Mouse (Mus musculus) MEL (cell line): ENCODE data around the gene Nr4a1.

Experiments used
- CHD1 ChIP-seq: IDR thresholded peaks from 2 replicates; pipeline ENCODE4 v1.6.1; 2012; ENCODE audit warnings: low read depth, mild to moderate bottlenecking, inconsistent platforms, low read length, improper control_type of control experiment
- EP300 ChIP-seq, 2 experiments: IDR thresholded peaks; 2 replicates each; pipeline ENCODE4 v1.6.1; 2011; ENCODE audit warnings: improper control_type of control experiment in 2 of 2, low read length in 2 of 2, low read depth in 1 of 2, mild to moderate bottlenecking in 1 of 2
- HCFC1 ChIP-seq: IDR thresholded peaks from 2 replicates; pipeline ENCODE4 v1.6.1; 2012; ENCODE audit warnings: low read depth, mild to moderate bottlenecking, inconsistent platforms, low read length, improper control_type of control experiment, moderate library complexity

DNA sequence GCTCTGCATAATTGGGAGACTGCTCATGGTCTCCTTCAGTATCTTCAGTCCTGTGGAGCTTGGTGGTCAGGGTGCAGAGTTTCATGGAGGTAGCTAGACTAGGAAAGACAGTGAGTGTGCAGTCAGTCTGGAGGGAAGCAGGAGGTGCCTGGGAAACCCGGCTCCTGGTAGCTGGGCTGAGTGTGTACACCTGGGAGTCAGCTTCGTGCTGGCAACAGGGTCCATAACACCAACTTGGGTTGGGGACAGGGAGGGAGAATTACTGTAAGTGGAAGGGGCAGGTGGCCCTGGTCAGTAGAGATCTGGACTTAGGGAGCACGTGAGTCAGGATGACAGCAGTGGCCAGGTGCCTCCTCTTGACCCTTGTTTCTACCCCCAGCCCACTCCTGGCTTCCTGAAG, 5.9 kb downstream of the Nr4a1 start:
- TF ChIP-seq HCFC1: no peak
- TF ChIP-seq EP300 (IDR thresholded peaks at IDR 0.05; ENCODE audit: low read depth in 1 of 2, low read length in 2 of 2): no peak
- no peak for TF ChIP-seq CHD1
